Mouse (Mus musculus): ENCODE measurements at regions not wholly inside any gene's neighbourhood (a gene's known extent, or its start where the extent isn't known, plus 50 kb on each side); places are given as distances from the start of the nearest gene placed in this dataset.

GRCm38 (mm10) chr2:128438161-128438822 is 152.7 kb upstream of the Spdye4c start:
- no peaks in the 10 kb centered on the region for H3K27me3 ChIP-seq (ENCODE audit: control insufficient read depth, insufficient read depth, insufficient read length)
- no peaks in the 10 kb centered on the region for H3K36me3 ChIP-seq (ENCODE audit: control insufficient read depth, insufficient read depth)
- H3K79me2 ChIP-seq (ENCODE audit: control insufficient read depth, insufficient read depth), result no peaks in the 10 kb centered on the region
- H3K4me2 ChIP-seq (ENCODE audit: low read depth), result no peak overlapping the region
- no peak overlapping the region for H3ac ChIP-seq (ENCODE audit: control insufficient read depth, insufficient read length)
- no peak overlapping the region for H3K4me3 ChIP-seq
- TF ChIP-seq REST (IDR thresholded peaks at IDR 0.05; ENCODE audit: insufficient read depth, insufficient read length) (no peak), USF1 (IDR thresholded peaks at IDR 0.05; ENCODE audit: low read depth) (no peak), MAX (IDR thresholded peaks at IDR 0.05; ENCODE audit: low read depth) (no peak), MYOD1 (IDR thresholded peaks at IDR 0.05; ENCODE audit: control insufficient read depth in 1 of 3, insufficient read length in 2 of 3, low read depth in 2 of 3) (no peak), POLR2AphosphoS2 (IDR thresholded peaks at IDR 0.05; ENCODE audit: insufficient read length, low read depth) (no peak), E2F4 (IDR thresholded peaks at IDR 0.05; ENCODE audit: insufficient read depth) (no peak), TCF3 (IDR thresholded peaks at IDR 0.05; ENCODE audit: insufficient read length, low read depth) (no peak), TCF12 (IDR thresholded peaks at IDR 0.05; ENCODE audit: insufficient read depth, poor library complexity, severe bottlenecking) (no peak)

- Histone ChIP-seq H3K4me2 (ENCODE audit: low read depth) (no peak overlapping the region), H3K79me2 (ENCODE audit: control insufficient read depth, insufficient read depth) (no peaks in the 10 kb centered on the region), H3ac (ENCODE audit: control insufficient read depth, insufficient read length) (no peak overlapping the region), H3K4me3 (no peak overlapping the region), H3K27me3 (ENCODE audit: control insufficient read depth, insufficient read depth, insufficient read length) (no peaks in the 10 kb centered on the region), H3K36me3 (ENCODE audit: control insufficient read depth, insufficient read depth) (no peaks in the 10 kb centered on the region)
- TF ChIP-seq TCF12 (IDR thresholded peaks at IDR 0.05; ENCODE audit: insufficient read depth, poor library complexity, severe bottlenecking) (no peak), POLR2A (IDR thresholded peaks at IDR 0.05; ENCODE audit: insufficient read length, low read depth) (no peak), USF1 (IDR thresholded peaks at IDR 0.05; ENCODE audit: low read depth) (no peak), REST (IDR thresholded peaks at IDR 0.05; ENCODE audit: insufficient read depth, insufficient read length) (no peak), POLR2AphosphoS2 (IDR thresholded peaks at IDR 0.05; ENCODE audit: insufficient read length, low read depth) (no peak), E2F4 (IDR thresholded peaks at IDR 0.05; ENCODE audit: insufficient read depth) (no peak), SRF (IDR thresholded peaks at IDR 0.05; ENCODE audit: control insufficient read depth, insufficient read length, low read depth) (no peak), TCF3 (IDR thresholded peaks at IDR 0.05; ENCODE audit: insufficient read length, low read depth) (no peak), MAX (IDR thresholded peaks at IDR 0.05; ENCODE audit: low read depth) (no peak), MYOG (IDR thresholded peaks at IDR 0.05; ENCODE audit: control insufficient read depth in 1 of 3, insufficient read depth in 1 of 3, insufficient read length in 2 of 3, low read depth in 2 of 3) (no peak), MYOD1 (IDR thresholded peaks at IDR 0.05; ENCODE audit: control insufficient read depth in 1 of 3, insufficient read length in 2 of 3, low read depth in 2 of 3) (no peak), CEBPB (IDR thresholded peaks at IDR 0.05; ENCODE audit: insufficient read depth, poor library complexity, severe bottlenecking) (no peak)
Observed at GRCm38 (mm10) chr2:128438897-128439296, 152.1 kb upstream of the Spdye4c start.

GRCm38 (mm10) chr2:128444599-128445011 is 146.4 kb upstream of the Spdye4c start:
- no peak overlapping the region for H3K4me3 ChIP-seq
- H3ac ChIP-seq (ENCODE audit: control insufficient read depth, insufficient read length), result no peak overlapping the region
- no peaks in the 10 kb centered on the region for H3K27me3 ChIP-seq (ENCODE audit: control insufficient read depth, insufficient read depth, insufficient read length)
- TF ChIP-seq TCF12 (IDR thresholded peaks at IDR 0.05; ENCODE audit: insufficient read depth, poor library complexity, severe bottlenecking), result no peak
- TF ChIP-seq SRF (IDR thresholded peaks at IDR 0.05; ENCODE audit: control insufficient read depth, insufficient read length, low read depth), result no peak
- no peak for TF ChIP-seq REST (IDR thresholded peaks at IDR 0.05; ENCODE audit: insufficient read depth, insufficient read length)
- no peak for TF ChIP-seq E2F4 (IDR thresholded peaks at IDR 0.05; ENCODE audit: insufficient read depth)
- TF ChIP-seq POLR2AphosphoS2 (IDR thresholded peaks at IDR 0.05; ENCODE audit: insufficient read length, low read depth), result no peak
- TF ChIP-seq POLR2A (IDR thresholded peaks at IDR 0.05; ENCODE audit: insufficient read length, low read depth), result no peak
- no peak for TF ChIP-seq TCF3 (IDR thresholded peaks at IDR 0.05; ENCODE audit: insufficient read length, low read depth)
- no peaks in the 10 kb centered on the region for H3K79me2 ChIP-seq (ENCODE audit: control insufficient read depth, insufficient read depth)
- no peaks in the 10 kb centered on the region for H3K36me3 ChIP-seq (ENCODE audit: control insufficient read depth, insufficient read depth)
- peak overlapping the region; percentile 35 for H3K4me2 ChIP-seq (ENCODE audit: low read depth)

- TF ChIP-seq E2F4 (IDR thresholded peaks at IDR 0.05; ENCODE audit: insufficient read depth) (no peak), SRF (IDR thresholded peaks at IDR 0.05; ENCODE audit: control insufficient read depth, insufficient read length, low read depth) (no peak), MYOG (IDR thresholded peaks at IDR 0.05; ENCODE audit: control insufficient read depth in 1 of 3, insufficient read depth in 1 of 3, insufficient read length in 2 of 3, low read depth in 2 of 3) (no peak), MYOD1 (IDR thresholded peaks at IDR 0.05; ENCODE audit: control insufficient read depth in 1 of 3, insufficient read length in 2 of 3, low read depth in 2 of 3) (no peak), CEBPB (IDR thresholded peaks at IDR 0.05; ENCODE audit: insufficient read depth, poor library complexity, severe bottlenecking) (no peak), USF1 (IDR thresholded peaks at IDR 0.05; ENCODE audit: low read depth) (no peak), MAX (IDR thresholded peaks at IDR 0.05; ENCODE audit: low read depth) (no peak), REST (IDR thresholded peaks at IDR 0.05; ENCODE audit: insufficient read depth, insufficient read length) (no peak), POLR2A (IDR thresholded peaks at IDR 0.05; ENCODE audit: insufficient read length, low read depth) (no peak), POLR2AphosphoS2 (IDR thresholded peaks at IDR 0.05; ENCODE audit: insufficient read length, low read depth) (no peak), TCF12 (IDR thresholded peaks at IDR 0.05; ENCODE audit: insufficient read depth, poor library complexity, severe bottlenecking) (no peak)
- H3K27me3 ChIP-seq (ENCODE audit: control insufficient read depth, insufficient read depth, insufficient read length), result no peaks in the 10 kb centered on the region
- no peaks in the 10 kb centered on the region for H3K79me2 ChIP-seq (ENCODE audit: control insufficient read depth, insufficient read depth)
- H3K4me2 ChIP-seq (ENCODE audit: low read depth), result no peak overlapping the region
- no peaks in the 10 kb centered on the region for H3K36me3 ChIP-seq (ENCODE audit: control insufficient read depth, insufficient read depth)
- H3ac ChIP-seq (ENCODE audit: control insufficient read depth, insufficient read length), result no peak overlapping the region
- no peak overlapping the region for H3K4me3 ChIP-seq
Observed at GRCm38 (mm10) chr2:128445443-128445842, 145.6 kb upstream of the Spdye4c start.

GRCm38 (mm10) chr2:128449294-128449693 is 141.7 kb upstream of the Spdye4c start:
- Histone ChIP-seq H3K4me2 (ENCODE audit: low read depth) (no peak overlapping the region), H3K27me3 (ENCODE audit: control insufficient read depth, insufficient read depth, insufficient read length) (no peaks in the 10 kb centered on the region), H3K4me3 (no peak overlapping the region), H3K79me2 (ENCODE audit: control insufficient read depth, insufficient read depth) (no peaks in the 10 kb centered on the region), H3K36me3 (ENCODE audit: control insufficient read depth, insufficient read depth) (no peaks in the 10 kb centered on the region), H3ac (ENCODE audit: control insufficient read depth, insufficient read length) (no peak overlapping the region)
- no peak for TF ChIP-seq CEBPB (IDR thresholded peaks at IDR 0.05; ENCODE audit: insufficient read depth, poor library complexity, severe bottlenecking)
